Mouse (Mus musculus) gastrocnemius, adult 8-10 months (tissue): ENCODE data around the gene Hist1h1a. TPM values are rescaled to one million over a fixed set of nuclear protein-coding genes. Genes with fewer than 3 reads are reported as not detected.
A peak's percentile ranks its signal among the peaks of the same experiment; 100 is the strongest.
"Not testable (repeated sequence)": the region's sequence is repeated elsewhere in the genome, so short reads cannot be mapped to it uniquely, and the experiment has no call there.

Experiments used
- DNase-seq, 2 experiments: peaks; one replicate each; pipeline ENCODE4 v3.0.0; 2022; ENCODE audit warnings: low spot score in 2 of 2
- total RNA-seq, 4 experiments: library from RNA; stranded (reverse); gene quantifications; 2 replicates each; pipeline ENCODE4 v1.2.4; 2022

Gene Hist1h1a
- total RNA-seq, 4 experiments from 2014 or later: 0.46 to 1.1 (median 0.78) TPM

DNA sequence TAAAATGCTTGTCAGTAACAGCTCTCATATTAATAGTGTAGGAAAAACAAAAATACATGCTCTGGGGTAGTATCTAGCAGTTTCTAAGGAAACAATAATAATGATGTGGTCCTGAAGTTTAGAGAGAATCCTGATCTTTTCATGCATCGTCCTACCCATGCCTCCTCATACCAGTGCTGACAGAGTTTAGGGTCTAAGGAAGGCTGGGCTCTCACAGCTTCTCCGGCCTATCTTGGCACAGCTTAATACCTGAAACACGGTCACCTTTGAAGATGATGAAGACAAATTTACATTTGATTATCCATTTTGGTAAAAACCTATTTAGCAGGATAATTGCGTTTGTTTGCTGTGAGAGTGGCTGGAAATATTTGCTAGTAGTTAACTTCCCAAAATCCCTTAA is 19.5 kb upstream of the Hist1h1a start:
- DNase-seq: no peak

- DNase-seq: no peak
Observed at GRCm38 (mm10) chr13:23744421-23745380, 18.8 kb upstream of the Hist1h1a start.

- DNase-seq: peak; percentile 53 to 59
Observed at GRCm38 (mm10) chr13:23745381-23746161, 17.9 kb upstream of the Hist1h1a start, which contains the start of gene Hist1h3c. Hist1h3c (minus strand) TSS chr13:23745602.

GRCm38 (mm10) chr13:23746201-23747080 is 17.0 kb upstream of the Hist1h1a start, which contains the start of gene Hist1h2bb:
Hist1h2bb (plus strand) TSS chr13:23746734.
- DNase-seq: peak; percentile 29 to 50

- no peak for DNase-seq
Observed at GRCm38 (mm10) chr13:23747081-23747891, 16.2 kb upstream of the Hist1h1a start.

- DNase-seq: no peak
Observed at GRCm38 (mm10) chr13:23747892-23748288, 15.6 kb upstream of the Hist1h1a start.

- no peak for DNase-seq
Observed at GRCm38 (mm10) chr13:23749563-23750121, 13.8 kb upstream of the Hist1h1a start.

DNA sequence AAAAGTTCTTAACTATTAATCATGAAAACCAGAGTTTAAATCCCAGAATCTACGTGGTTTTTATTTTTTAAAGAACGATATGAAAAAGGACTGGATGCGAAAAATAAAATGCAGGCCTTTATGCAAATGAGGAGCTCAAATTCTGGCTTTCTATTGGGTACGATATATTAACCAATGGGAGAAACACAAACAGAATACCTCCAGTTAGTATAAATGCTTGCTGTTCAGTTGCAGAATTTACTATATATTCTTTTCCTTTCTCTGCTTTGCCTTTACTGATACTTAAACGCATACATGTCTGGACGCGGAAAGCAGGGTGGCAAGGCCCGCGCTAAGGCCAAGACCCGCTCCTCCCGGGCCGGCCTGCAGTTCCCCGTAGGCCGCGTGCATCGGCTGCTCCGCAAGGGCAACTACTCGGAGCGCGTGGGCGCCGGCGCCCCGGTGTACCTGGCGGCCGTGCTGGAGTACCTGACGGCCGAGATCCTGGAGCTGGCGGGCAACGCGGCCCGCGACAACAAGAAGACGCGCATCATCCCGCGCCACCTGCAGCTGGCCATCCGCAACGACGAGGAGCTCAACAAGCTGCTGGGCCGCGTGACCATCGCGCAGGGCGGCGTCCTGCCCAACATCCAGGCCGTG is 12.5 kb upstream of the Hist1h1a start, which contains the start of gene Hist1h2ab:
Gene Hist1h2ab, plus strand, starts transcription at position 288 of the 639 bp plus-strand sequence.
- DNase-seq: not testable (repeated sequence)

DNA sequence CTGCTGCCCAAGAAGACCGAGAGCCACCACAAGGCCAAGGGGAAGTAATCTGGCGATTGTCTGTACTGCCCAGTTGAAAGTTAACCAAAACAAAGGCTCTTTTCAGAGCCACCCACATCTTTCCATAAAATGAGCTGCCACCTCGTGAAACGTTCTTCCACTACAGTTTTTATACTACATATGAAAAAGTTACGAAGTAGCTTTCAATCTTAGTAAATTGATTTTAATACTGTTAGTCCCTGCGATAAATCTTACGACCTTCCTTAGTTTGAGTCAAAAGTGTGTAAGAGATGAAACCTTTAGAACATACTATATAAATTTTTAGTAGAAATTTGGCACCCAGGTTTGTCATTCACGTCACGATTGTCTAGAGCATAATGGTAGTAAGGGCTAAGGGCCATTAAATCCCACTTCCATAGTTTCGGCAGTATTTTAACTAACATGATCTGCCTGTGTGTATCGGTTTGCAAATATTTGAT is 11.9 kb upstream of the Hist1h1a start:
- no peak for DNase-seq

GRCm38 (mm10) chr13:23752067-23752741 is 11.3 kb upstream of the Hist1h1a start, which contains the start of gene Hist1h3b:
Hist1h3b (plus strand) TSS chr13:23752267.
- peak in 1 of 2 experiments; percentile 31 for DNase-seq

- no peak for DNase-seq
Observed at GRCm38 (mm10) chr13:23752742-23753172, 10.7 kb upstream of the Hist1h1a start.

DNA sequence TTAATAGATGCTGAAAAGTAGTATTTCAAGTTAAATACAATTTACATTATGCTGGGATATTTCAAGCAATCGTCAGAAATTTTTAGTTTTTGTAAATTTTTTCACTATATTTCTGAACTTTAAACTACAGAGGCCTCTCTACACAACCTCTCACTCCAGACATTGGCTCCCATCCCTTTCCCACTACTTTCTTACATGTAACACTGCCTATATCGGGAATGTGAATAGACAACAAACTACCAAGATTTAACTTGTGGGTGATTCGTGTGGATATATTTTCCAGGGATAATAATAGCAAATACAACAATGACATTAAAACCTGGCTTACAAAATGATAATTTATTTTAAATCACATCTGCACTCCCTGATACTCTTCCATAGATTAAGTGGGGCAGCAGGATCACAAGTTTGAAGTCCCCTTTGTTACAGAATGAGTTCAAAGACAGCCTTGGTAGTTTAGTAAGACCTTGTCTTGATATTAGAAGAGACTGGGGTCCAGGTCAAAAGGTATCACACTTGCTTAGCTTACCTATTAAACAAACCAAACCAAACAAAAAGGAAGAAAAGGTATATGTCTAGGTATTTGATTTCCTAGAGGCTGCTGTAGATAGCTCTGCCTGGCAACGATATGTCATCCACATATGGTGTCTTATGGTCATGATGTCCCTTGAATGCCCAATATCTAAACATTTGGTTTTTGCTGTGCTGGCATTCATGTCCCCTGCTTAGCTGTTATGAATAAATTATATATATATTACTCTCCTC is 10.0 kb upstream of the Hist1h1a start:
- DNase-seq: no peak

DNA sequence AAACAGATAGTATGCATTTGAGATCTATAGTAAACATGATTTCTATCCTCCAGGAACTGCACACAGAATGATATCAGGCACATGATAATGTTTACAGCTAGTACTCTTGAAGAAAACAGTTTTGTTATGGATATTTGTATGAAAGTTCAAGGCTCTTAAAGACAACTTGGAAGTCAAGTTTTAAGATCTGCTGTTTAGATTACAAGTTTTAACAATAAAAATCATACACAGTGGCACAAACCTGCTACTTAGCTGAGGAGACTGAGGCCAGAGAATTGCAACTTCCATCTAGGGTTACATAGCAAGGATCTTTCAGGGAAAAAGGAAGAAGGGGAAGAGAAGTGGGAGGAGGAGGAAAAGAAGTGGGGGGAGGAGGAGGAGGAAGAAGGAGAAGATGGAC is 8.5 kb upstream of the Hist1h1a start:
- DNase-seq: no peak

- DNase-seq: peak in 1 of 2 experiments; percentile 17
Observed at GRCm38 (mm10) chr13:23756790-23757189, 6.7 kb upstream of the Hist1h1a start, which contains the start of gene Hist1h4b. Hist1h4b (plus strand) TSS chr13:23757013.

DNA sequence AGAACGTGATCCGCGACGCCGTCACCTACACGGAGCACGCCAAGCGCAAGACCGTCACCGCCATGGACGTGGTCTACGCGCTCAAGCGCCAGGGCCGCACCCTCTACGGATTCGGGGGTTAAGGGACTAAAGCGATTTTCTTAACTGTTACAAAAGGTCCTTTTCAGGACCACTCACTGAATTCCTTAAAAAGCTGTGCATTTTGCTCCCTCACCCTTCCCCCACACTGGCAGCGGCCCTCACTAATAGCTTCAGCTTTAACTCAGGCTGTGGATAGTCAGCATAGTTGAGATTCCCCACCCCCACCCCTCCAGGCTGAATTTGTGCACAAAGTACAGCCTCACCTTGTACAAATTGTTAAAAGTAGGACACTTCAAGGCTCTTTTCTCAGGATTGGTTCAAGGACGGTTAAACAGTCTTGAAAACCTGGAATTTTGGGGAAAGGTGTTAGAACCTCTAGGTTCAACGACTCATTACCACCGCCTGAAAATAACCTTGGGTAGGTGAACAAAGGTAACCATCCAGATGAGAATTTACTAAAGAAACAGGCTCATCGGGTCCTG is 6.2 kb upstream of the Hist1h1a start:
- no peak for DNase-seq

DNA sequence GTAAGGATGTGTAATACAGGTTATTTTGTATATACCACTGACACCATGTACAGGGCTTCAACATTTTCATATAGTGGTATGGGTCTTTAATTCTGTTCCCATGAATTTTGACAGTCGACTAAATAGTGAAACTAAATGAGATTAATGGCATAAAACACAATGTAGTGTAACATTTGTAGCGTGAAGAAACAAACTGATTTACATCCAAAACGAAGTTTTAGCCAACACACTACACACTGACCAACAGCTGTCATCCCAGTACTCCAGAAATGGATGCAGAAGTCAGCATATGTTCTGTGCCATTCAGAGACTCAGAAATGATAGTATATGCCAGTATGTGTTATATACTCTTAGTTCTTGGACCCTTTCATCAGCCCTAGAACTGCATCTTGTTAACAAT is 5.5 kb upstream of the Hist1h1a start:
- no peak for DNase-seq

GRCm38 (mm10) chr13:23759251-23759771 is 4.2 kb upstream of the Hist1h1a start:
- no peak for DNase-seq
